Mouse (Mus musculus) lung, postnatal 4 days (tissue): ENCODE data around the gene Fam107a.
"Not testable (repeated sequence)": the region's sequence is repeated elsewhere in the genome, so short reads cannot be mapped to it uniquely, and the experiment has no call there.

ENCODE experiments used
- DNase-seq, 2 experiments: peaks; one replicate each; pipeline ENCODE4 v3.0.0; 2021

The Fam107a gene

DNA sequence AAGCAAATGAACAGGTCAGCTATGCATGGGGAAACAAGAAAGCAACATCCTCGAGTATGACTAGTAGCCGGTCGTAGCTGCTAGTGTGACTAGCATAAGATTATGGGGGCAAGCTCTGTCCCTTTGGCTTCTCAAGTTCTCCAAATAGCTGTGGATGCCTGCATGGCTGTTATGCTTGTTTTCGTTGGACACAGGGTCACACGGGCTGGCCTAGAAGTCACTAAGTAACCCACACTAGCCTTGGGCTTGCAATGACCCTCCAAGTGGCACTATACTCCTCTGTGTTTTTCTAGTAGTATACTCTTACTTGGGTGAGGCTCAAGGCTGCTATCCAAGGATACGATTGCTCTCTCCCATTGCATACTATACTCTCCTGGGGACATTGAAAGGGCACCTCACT, 2.7 kb downstream of the Fam107a start:
- no peak for DNase-seq

- peak in 1 of 2 experiments; percentile 39 for DNase-seq
Measured at GRCm38 (mm10) chr14:8314536-8314935, 3.3 kb downstream of the Fam107a start.

DNA sequence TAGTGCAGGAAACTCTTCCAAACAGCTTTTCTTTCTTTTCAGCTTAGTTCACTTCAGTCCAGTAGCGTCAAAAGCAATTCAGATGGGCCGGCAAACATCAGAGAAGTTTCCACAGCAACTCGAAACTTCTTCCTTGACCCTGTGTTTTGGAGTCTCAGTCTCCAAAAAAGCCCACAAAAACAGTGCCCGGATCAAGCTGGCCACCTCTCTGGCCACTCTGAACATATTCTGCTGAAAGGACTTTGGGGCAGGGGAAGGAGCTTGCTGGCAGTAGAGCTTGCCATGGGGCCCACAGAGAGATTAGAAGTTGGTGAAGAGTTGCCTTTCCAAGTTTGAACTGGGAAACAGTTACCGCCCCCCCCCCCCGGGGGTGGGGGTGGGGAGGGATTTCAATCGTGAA, 3.9 kb downstream of the Fam107a start:
- DNase-seq = no peak

GRCm38 (mm10) chr14:8309621-8310141, 8.1 kb downstream of the Fam107a start:
- DNase-seq = peak; percentile 40 to 66

DNA sequence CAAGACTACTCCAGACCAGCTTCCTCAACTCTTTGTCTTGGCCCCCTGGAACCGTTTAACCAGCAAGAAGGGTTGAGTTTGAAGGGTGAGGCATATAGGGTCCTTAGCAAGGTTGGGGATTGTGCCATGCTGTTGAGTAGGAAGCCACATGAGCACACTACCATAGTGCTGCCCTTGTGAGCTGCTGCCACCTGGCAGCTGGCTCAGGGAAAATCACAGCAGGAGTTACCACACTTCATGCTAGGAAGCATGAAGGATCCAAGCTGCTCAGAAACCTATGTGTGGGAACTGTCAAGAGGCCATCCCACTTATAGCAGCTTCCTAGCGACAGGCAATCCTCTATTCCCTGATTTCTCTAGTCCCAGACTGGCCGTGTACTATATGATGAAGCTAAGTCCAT, 9.2 kb downstream of the Fam107a start:
- no peak for DNase-seq

DNA sequence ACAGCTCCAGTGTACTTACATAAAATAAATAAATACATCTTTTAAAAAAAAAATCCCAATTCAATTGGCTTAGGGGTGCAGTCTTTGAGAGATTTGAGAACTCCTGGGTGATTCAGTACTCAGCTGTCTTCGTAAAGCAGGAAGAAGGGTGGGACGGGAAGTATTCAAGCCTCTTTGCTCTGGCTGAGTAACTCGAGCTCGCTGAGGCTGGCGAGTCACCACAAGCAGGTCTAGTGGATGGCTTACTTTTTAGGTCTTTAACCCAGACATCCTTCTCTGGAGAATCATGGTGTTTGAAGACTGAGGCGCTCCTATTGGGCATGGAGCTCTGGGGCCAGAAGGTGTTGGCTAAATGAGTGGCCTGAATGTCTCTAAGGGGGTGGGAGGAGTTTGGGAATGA, 10.9 kb downstream of the Fam107a start:
- no peak for DNase-seq

DNA sequence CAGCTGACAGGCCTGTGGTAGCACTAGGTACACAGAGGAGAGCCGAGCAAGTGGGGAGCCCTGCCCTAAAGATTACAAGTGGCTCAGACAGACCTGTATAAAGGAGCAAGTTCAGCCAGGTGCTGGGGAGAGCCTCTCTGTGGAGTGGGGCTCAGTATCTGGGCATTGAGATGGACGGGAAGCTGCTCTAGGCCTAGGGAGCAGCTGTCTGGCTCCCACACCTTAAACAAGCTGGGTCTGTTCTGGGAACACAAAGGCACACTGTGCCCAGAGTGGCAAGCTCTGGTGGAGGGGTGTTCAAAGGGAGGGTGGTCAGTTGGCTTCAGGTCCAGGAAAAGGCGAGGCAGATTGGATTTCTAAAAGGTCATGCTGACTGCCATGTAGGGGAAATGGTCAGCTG, 12.8 kb downstream of the Fam107a start:
- DNase-seq = no peak

- no peak for DNase-seq
Measured at GRCm38 (mm10) chr14:8304082-8304481, 13.7 kb downstream of the Fam107a start.

- DNase-seq = no peak
Measured at GRCm38 (mm10) chr14:8302687-8303086, 15.1 kb downstream of the Fam107a start.

- DNase-seq = peak; percentile 53 to 67
Measured at GRCm38 (mm10) chr14:8300281-8300680, 17.5 kb downstream of the Fam107a start.

DNA sequence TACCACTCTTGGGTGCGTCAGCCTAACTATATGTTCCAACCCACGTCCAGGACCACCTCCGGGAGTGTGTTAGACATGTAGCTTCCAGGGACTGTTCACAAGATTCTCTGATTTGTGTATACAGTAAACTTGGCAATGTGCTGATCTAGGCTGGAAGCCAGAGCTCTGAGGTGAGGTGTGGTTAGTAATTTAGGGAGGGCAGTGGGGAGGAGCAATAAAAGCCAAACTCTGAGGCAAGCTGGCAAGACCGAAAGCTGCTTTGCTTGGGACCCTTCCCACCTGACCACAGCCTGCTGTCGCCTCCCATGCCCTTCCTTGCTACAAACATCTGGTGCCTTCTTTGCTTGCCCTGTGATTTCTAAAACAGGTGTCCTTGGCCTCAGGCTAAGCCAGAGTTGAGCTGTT, 19.9 kb downstream of the Fam107a start:
- DNase-seq = peak; percentile 36 to 46

GRCm38 (mm10) chr14:8294257-8294656, 23.6 kb downstream of the Fam107a start:
- DNase-seq = no peak

DNA sequence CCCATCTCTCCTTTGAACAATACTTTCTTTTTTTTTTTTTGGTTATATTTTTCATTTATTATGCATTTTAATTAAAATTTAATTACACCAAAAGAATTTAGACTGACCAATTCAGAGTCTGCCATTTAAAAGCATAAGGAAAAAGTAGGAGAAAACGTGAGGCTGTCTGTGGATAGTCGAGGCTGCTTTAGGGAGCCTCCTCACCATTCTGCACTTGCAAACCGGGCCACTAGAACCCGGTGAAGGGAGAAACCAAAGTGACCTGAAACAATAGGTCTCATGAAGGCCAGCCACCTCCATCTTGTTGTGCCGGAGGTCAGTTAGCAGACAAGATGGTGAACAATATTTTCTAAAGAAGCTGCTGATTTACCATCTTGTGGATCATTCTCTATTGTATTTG, 31.2 kb downstream of the Fam107a start:
- peak in 1 of 2 experiments; percentile 17 for DNase-seq

GRCm38 (mm10) chr14:8283784-8284183, 34.0 kb downstream of the Fam107a start:
- no peak for DNase-seq

DNA sequence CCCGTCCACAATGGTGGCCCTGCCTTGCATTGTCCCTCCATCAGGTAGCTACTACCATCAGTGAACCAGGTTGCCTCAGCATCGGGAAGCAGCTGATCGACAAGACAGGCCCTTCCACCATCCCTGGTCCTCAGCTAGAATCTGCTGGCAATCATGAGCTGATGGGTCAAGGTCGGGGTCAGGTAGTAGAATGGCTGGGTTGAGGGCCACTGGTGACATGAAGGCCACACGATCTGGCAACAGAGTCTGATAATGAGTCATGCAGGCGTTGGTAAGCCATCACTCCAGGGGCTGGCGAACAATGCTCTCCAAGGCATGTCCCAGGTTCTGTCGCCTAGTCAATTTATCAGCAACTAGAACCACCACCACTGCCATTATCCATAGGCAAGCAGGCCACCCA, 46.5 kb downstream of the Fam107a start:
- DNase-seq = not testable (repeated sequence)

GRCm38 (mm10) chr14:8264378-8264777, 53.4 kb downstream of the Fam107a start:
- DNase-seq = no peak

GRCm38 (mm10) chr14:8262242-8262641, 55.6 kb downstream of the Fam107a start:
- DNase-seq = no peak

GRCm38 (mm10) chr14:8260214-8260613, 57.6 kb downstream of the Fam107a start:
- no peak for DNase-seq

DNA sequence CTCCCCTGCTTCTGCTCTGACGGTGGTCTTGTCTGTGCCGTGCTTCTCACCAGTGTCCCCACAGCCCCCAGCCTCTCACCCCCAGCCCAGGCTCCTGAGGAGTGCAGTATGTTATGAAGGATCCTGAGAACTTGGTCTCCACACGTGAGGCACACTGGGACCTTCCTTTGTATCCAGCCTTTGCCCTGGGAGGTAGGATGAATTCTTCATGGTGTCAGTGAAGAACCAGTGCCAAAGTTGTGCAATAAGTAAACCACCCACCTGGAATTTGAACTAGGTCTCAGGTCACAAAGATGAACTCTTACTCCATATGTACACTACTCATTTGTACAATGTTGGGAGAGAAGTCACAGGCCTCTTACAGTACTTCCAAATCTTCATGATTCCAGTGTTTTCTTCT, 58.7 kb downstream of the Fam107a start, which contains the start of gene Acox2:
TSS of gene Acox2 (minus strand) at position 188 of the 400 bp plus-strand sequence.
- no peak for DNase-seq

GRCm38 (mm10) chr14:8258752-8259151, 59.1 kb downstream of the Fam107a start:
- DNase-seq = peak; percentile 29 to 47

DNA sequence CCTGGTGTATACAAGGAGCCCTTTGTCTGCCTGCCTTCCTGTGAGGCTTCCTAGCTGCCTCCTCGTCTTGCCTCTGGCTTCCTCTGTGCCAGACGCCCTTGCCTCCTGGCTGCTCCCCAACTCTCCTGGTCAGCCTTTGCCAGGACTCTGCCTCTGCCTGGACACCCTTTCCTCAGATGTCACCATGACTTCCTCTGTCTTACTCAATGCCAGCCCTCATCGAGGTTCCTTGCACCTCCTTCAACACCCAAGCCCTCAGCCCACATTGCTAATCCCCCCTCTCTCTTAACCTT, 59.5 kb downstream of the Fam107a start:
- no peak for DNase-seq

DNA sequence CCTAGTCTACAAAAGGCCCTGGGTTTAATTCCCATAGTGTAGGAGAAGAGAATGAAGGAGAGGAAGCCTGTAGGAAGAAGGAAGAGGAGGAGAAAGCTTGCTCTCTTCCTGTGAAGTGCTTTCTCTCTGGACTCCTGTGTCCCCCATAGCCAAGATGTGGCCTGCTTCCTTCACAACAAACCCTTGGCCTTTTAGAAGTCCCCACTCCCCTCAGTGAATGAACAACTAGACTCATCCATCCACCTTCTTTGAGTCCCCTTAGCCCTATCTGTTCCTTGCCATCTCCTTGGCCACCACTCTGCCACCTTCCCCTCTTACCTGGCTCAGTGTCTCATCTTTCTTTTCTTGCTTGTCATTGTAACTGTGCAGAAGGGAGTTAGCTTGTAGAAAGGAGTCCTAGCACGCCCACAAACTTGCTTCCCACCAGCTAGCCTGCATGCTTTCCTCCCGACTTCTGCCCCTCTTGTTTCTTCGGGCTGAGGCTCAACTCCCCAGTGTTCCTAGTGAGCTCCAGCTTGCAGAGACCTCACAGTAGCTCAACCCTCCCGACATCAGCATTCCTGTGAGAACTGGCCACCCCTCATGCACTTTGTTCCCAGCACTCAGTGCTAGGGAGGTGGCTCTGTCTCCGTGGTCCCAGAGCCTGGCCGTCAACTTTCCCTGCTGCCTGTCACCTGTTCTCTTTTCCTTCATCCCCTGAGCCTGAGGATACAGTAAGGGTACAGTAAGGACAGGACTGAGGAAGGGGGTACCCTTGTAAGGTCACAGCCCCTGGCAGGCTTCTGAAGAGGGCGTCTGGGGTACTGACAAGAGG, 60.1 kb downstream of the Fam107a start:
- DNase-seq = no peak

- no peak for DNase-seq
Measured at GRCm38 (mm10) chr14:8256881-8257280, 60.9 kb downstream of the Fam107a start.

DNA sequence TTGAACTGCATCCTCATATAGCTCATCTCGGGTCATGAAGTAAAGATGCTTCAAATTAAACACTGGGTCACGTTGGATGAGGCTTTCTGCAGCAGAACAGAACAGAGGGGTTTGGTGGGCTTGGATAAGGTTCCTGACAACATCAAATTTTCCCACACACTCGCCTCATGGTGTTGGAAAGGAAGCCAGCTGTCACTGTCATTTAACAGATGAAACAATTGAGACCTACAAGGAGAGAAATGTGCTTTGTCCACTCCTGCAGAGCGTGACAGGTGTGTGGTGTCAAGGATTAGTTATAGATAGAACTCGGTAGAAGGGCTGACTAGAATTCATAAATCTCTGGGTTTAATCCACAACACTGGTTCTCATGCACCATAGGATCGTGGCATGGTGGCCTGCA, 61.8 kb downstream of the Fam107a start:
- no peak for DNase-seq
